Mouse (Mus musculus): ENCODE measurements around the gene Hyou1. TPM values are rescaled to one million over a fixed set of nuclear protein-coding genes. Genes with fewer than 3 reads are reported as not detected.
"Not testable (repeated sequence)": the region's sequence is repeated elsewhere in the genome, so short reads cannot be mapped to it uniquely, and the experiment has no call there.

Hyou1 gene
- polyA plus RNA-seq, 2 experiments: 28.5 to 64.4 TPM

DNA sequence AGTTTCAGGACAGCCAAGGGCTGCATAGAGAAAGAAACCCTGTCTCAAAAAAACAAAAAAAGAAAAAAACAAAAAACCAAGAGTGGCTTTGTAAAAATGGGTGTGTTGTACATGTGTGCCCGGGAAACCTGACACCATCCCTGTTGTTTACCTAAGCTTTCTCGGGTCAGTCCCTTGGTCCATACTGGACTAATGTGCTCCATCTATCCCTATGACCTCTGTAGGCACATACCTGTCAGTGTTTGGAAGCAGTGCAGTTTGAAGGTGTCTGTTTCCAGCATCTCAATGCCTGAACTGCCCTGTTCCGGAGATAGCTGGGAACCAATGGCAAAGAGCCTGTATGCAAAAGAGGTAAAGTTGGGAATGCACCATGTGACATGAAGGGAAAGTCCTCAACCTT is 25.7 kb downstream of the Hyou1 start:
- Histone ChIP-seq H3K9ac (ENCODE audit: low read depth, low read length, severe bottlenecking) (no peak overlapping the region), H3K36me3 (ENCODE audit: control insufficient read depth, insufficient read depth, low read length) (peaks cover 64% of the 10 kb centered on the region), H3K4me3 (replicated peaks; ENCODE audit: low read length) (no peak overlapping the region), H3K9me3 (ENCODE audit: control insufficient read depth, low read length) (no peaks in the 10 kb centered on the region), H3K4me1 (ENCODE audit: control insufficient read depth, insufficient read depth, low read length) (peaks cover 7% of the 10 kb centered on the region; the same call in 1 of the 2 replicates), H3K27me3 (ENCODE audit: control insufficient read depth, insufficient read depth, low read length) (no peaks in the 10 kb centered on the region), H3K27ac (replicated peaks; ENCODE audit: low read depth, low read length) (no peak overlapping the region), H3K4me2 (replicated peaks; ENCODE audit: low read depth, low read length, severe bottlenecking) (no peak overlapping the region)
- DNase-seq (ENCODE audit: low spot score) (no peak), ATAC-seq (ENCODE audit: low FRiP score, low read depth) (no peak)
- WGBS: 80% methylated on average over 3 of the region's 3 CpGs
- TF ChIP-seq POLR2A (IDR thresholded peaks at IDR 0.05; ENCODE audit: borderline replicate concordance, extremely low read depth, insufficient read depth, insufficient read length): no peak

- peak; percentile 95 for ATAC-seq (ENCODE audit: low FRiP score, low read depth)
- Histone ChIP-seq H3K27ac (replicated peaks; ENCODE audit: low read depth, low read length) (peak within 1 kb of the TSS; percentile 93), H3K9me3 (ENCODE audit: control insufficient read depth, low read length) (no peaks in the 10 kb centered on the region), H3K4me3 (replicated peaks; ENCODE audit: low read length) (peak within 1 kb of the TSS; percentile 81), H3K4me1 (ENCODE audit: control insufficient read depth, insufficient read depth, low read length) (peaks cover 7% of the 10 kb centered on the region; the same call in 1 of the 2 replicates), H3K36me3 (ENCODE audit: control insufficient read depth, insufficient read depth, low read length) (peaks cover 65% of the 10 kb centered on the region), H3K9ac (ENCODE audit: low read depth, low read length, severe bottlenecking) (peak within 1 kb of the TSS; percentile 82), H3K27me3 (ENCODE audit: control insufficient read depth, insufficient read depth, low read length) (no peaks in the 10 kb centered on the region), H3K4me2 (replicated peaks; ENCODE audit: low read depth, low read length, severe bottlenecking) (peak within 1 kb of the TSS; percentile 51)
- DNase-seq (ENCODE audit: low spot score): peak; percentile 97
- TF ChIP-seq POLR2A (IDR thresholded peaks at IDR 0.05; ENCODE audit: borderline replicate concordance, extremely low read depth, insufficient read depth, insufficient read length): peak; percentile 60; the same call in 1 of the 2 replicates
- WGBS: under 1% methylated on average over 51 of the region's 51 CpGs
Observed at GRCm38 (mm10) chr9:44406906-44407751, 27.8 kb downstream of the Hyou1 start, which contains the start of the genes Rps25 and Trappc4. Gene Rps25 (plus strand): TSS chr9:44407139. Gene Trappc4 (minus strand): TSS chr9:44407600.

- peaks cover 7% of the 10 kb centered on the region; the same call in 1 of the 2 replicates for H3K4me1 ChIP-seq (ENCODE audit: control insufficient read depth, insufficient read depth, low read length)
- peaks cover 65% of the 10 kb centered on the region for H3K36me3 ChIP-seq (ENCODE audit: control insufficient read depth, insufficient read depth, low read length)
- peak overlapping the region; percentile 82 for H3K9ac ChIP-seq (ENCODE audit: low read depth, low read length, severe bottlenecking)
- H3K4me3 ChIP-seq (replicated peaks; ENCODE audit: low read length): peak overlapping the region; percentile 81
- WGBS: 1% methylated on average over 23 of the region's 24 CpGs
- DNase-seq (ENCODE audit: low spot score): no peak
- peak overlapping the region; percentile 93 for H3K27ac ChIP-seq (replicated peaks; ENCODE audit: low read depth, low read length)
- peak overlapping the region; percentile 51 for H3K4me2 ChIP-seq (replicated peaks; ENCODE audit: low read depth, low read length, severe bottlenecking)
- ATAC-seq (ENCODE audit: low FRiP score, low read depth): peak; percentile 24
- H3K9me3 ChIP-seq (ENCODE audit: control insufficient read depth, low read length): no peaks in the 10 kb centered on the region
- TF ChIP-seq POLR2A (IDR thresholded peaks at IDR 0.05; ENCODE audit: borderline replicate concordance, extremely low read depth, insufficient read depth, insufficient read length): no peak
- no peaks in the 10 kb centered on the region for H3K27me3 ChIP-seq (ENCODE audit: control insufficient read depth, insufficient read depth, low read length)
Observed at GRCm38 (mm10) chr9:44407752-44408097, 28.4 kb downstream of the Hyou1 start.

- Histone ChIP-seq H3K9ac (ENCODE audit: low read depth, low read length, severe bottlenecking) (peak overlapping the region; percentile 82; the same call in 1 of the 2 replicates), H3K36me3 (ENCODE audit: control insufficient read depth, insufficient read depth, low read length) (peaks cover 65% of the 10 kb centered on the region), H3K4me3 (replicated peaks; ENCODE audit: low read length) (peak overlapping the region; percentile 81), H3K4me2 (replicated peaks; ENCODE audit: low read depth, low read length, severe bottlenecking) (peak overlapping the region; percentile 51)
- DNase-seq (ENCODE audit: low spot score); H3K9me3 ChIP-seq (ENCODE audit: control insufficient read depth, low read length); H3K4me1 ChIP-seq (ENCODE audit: control insufficient read depth, insufficient read depth, low read length); H3K27me3 ChIP-seq (ENCODE audit: control insufficient read depth, insufficient read depth, low read length); H3K27ac ChIP-seq (replicated peaks; ENCODE audit: low read depth, low read length); ATAC-seq (ENCODE audit: low FRiP score, low read depth): not testable (repeated sequence)
- 76% methylated on average over 9 of the region's 9 CpGs for WGBS
Observed at GRCm38 (mm10) chr9:44408693-44409092, 29.4 kb downstream of the Hyou1 start.

DNA sequence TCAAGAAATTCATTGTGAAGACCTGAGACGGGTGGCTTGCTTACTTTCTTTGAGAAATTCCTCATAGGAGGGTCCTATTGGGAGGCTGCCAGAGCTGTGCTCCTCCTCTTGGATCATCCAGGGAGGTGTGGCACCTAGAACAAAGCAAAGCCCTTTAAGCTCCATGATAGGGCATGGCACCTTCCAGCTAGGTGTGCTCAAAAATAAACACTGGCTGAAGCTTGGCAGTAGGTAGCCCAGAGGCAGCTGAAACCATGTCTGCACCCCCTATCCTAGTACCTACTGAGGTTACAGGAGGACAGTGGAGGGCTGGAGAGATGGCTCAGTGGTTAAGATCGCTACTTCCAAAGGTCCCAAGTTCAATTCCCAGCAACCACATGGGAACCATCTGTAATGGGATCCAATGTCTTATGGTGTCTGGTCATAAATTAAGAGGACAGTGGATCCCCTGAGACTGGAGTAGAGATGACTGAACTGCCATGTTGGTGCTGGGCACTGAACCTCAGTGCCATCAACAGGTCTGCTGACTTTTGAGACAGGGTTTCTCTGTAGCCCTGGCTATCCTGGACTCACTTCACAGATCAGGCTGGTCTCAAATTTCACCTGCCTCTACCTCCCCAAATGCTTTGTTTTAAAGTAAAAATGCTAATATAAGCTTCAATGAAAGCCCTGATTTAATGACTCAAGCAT is 31.5 kb downstream of the Hyou1 start:
- H3K27me3 ChIP-seq (ENCODE audit: control insufficient read depth, insufficient read depth, low read length): no peaks in the 10 kb centered on the region
- peaks cover 63% of the 10 kb centered on the region for H3K36me3 ChIP-seq (ENCODE audit: control insufficient read depth, insufficient read depth, low read length)
- H3K4me1 ChIP-seq (ENCODE audit: control insufficient read depth, insufficient read depth, low read length): peaks cover 7% of the 10 kb centered on the region; the same call in 1 of the 2 replicates
- no peak overlapping the region for H3K4me2 ChIP-seq (replicated peaks; ENCODE audit: low read depth, low read length, severe bottlenecking)
- 92% methylated on average over 2 of the region's 2 CpGs for WGBS
- ATAC-seq (ENCODE audit: low FRiP score, low read depth): no peak
- H3K27ac ChIP-seq (replicated peaks; ENCODE audit: low read depth, low read length): no peak overlapping the region
- no peaks in the 10 kb centered on the region for H3K9me3 ChIP-seq (ENCODE audit: control insufficient read depth, low read length)
- H3K4me3 ChIP-seq (replicated peaks; ENCODE audit: low read length): no peak overlapping the region
- no peak for TF ChIP-seq POLR2A (IDR thresholded peaks at IDR 0.05; ENCODE audit: borderline replicate concordance, extremely low read depth, insufficient read depth, insufficient read length)
- no peak for DNase-seq (ENCODE audit: low spot score)
- no peak overlapping the region for H3K9ac ChIP-seq (ENCODE audit: low read depth, low read length, severe bottlenecking)
